Mouse (Mus musculus): ENCODE data around the gene Clmn.
A peak's percentile ranks its signal among the peaks of the same experiment; 100 is the strongest.

Clmn gene

GRCm38 (mm10) chr12:104864439-104865165, at the start of gene Clmn:
TSS of gene Clmn (minus strand) at chr12:104865076.
- peak; percentile 71 for DNase-seq

- DNase-seq, result no peak
Measured at GRCm38 (mm10) chr12:104912990-104913389, 48.1 kb upstream of the Clmn start.

DNA sequence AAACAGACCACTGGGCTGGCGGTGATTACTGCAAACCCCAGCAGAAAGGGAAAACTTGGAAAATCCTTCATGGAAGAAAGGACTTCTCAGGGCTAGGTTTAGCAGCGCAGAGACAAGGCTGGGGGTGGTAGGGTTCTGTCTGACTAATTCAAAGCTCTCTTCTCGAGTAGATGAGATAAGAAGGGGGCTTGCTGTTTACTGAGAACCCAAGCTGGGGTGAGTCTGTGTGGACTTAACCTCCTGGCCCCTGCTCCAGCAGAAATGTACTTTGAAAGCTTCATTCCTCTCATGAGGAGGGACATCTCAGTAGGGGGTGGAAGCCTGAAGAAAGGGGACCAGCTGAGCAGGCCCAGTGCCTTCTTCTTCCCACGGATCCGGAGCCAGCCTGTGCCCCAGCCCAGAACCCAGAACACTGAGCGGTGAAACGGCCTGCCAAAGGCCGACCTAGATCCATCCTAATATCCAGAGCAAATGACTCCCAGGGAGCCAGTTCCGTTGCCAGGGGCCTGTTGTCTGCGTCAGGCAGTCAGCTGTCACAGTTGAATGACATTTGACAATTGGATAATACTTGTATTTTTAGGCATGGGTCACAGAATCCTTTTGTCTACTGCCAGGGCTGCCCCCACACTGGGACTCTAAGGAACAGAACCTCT, 47.5 kb upstream of the Clmn start:
- DNase-seq, result no peak

- no peak for DNase-seq
Measured at GRCm38 (mm10) chr12:104909750-104910149, 44.9 kb upstream of the Clmn start.

GRCm38 (mm10) chr12:104908986-104909385, 44.1 kb upstream of the Clmn start:
- no peak for DNase-seq

DNA sequence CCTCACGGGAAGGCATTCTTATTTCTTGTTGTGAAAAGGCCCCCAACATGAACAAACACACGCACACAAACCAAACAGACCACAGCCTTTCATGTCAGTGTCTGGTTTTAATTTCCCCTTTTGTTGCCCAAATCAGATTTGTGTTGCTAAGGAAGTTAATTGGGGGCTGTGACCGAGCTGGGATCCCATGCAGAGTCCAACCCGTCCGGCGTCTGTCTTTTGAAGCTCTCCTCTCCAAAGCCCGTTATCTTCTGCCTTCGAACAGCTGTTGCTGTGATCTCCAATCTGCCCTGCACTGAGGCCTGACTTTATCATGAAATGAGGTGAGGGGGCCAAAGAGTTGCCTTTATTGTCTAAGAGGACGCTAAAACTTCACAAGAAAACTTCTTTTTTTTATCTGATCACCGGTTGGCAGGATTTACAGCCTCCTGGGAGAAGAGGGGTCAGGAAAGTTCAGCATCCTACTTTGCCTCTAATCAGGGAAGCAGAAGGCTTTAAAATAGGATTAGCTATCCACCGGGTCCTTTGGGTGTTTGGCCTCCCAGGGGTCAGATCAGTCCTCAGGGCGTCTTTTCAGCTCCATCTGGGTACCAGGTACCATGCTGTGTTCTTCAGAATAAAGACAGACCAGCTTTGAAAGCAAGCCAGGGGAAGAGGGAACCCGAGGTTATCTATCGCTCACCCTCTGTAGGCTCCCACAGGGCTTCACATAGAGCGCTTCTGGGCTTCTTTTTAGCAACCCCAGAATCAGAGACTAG, 43.3 kb upstream of the Clmn start:
- DNase-seq, result no peak

GRCm38 (mm10) chr12:104907133-104907532, 42.3 kb upstream of the Clmn start:
- DNase-seq, result no peak

GRCm38 (mm10) chr12:104904138-104904537, 39.3 kb upstream of the Clmn start:
- DNase-seq, result no peak

DNA sequence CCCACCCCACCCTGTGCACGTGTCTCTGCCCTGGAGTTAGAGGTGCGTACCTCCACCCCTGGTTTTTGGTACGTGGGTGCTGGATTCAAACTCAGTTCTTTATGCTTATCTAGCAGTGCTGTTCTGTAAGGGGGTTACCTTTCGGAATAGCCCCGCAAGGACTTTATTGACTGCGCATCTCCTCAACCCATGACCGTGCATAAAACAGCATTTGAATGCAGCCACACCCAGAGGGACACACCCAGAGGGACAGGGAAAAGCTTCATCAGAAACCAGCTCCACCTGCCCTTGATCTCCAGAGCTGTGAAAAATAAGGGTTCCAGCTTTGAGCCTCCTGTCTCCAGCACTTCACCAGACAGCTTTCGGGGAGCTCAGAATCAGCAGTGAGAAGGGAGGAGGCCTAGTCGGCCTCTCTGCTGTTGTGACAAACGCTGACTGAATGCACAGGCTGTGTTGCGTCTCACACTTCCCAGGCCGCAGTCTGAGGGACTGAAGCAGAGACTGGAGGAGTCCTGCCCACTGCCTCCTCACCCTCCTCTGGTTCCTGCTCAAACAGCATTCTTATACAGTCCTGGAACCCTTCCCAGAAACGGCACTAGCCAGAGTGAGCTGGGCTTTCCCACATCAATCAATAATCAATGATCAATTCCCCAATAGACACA, 37.6 kb upstream of the Clmn start:
- no peak for DNase-seq

- DNase-seq, result no peak
Measured at GRCm38 (mm10) chr12:104901320-104901719, 36.4 kb upstream of the Clmn start.

GRCm38 (mm10) chr12:104899835-104900234, 35.0 kb upstream of the Clmn start:
- no peak for DNase-seq

GRCm38 (mm10) chr12:104899161-104899560, 34.3 kb upstream of the Clmn start:
- no peak for DNase-seq

- DNase-seq, result no peak
Measured at GRCm38 (mm10) chr12:104898718-104899117, 33.8 kb upstream of the Clmn start.

GRCm38 (mm10) chr12:104897051-104897618, 32.3 kb upstream of the Clmn start:
- no peak for DNase-seq

GRCm38 (mm10) chr12:104896640-104897039, 31.8 kb upstream of the Clmn start:
- DNase-seq, result no peak

GRCm38 (mm10) chr12:104892245-104892644, 27.4 kb upstream of the Clmn start:
- DNase-seq, result no peak

DNA sequence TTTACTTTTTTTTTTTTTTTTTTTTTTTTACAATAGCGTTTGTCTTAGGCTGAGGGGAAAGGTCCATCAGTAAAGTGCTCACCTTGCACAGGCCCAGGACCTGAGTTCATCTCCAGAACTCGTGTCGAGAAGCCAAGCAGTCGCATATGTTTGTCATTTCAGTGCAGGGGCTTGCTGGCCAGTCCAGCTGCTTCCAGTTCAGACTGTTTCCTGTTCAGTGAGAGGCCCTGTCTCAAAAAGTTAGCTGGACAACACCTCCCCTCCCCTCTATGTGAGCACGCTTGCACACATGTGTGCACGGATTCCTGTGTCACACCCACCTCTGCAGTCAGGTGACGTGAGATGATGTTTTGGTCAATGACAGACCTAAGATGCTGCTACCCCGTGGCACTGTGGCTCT, 25.2 kb upstream of the Clmn start:
- DNase-seq, result no peak

DNA sequence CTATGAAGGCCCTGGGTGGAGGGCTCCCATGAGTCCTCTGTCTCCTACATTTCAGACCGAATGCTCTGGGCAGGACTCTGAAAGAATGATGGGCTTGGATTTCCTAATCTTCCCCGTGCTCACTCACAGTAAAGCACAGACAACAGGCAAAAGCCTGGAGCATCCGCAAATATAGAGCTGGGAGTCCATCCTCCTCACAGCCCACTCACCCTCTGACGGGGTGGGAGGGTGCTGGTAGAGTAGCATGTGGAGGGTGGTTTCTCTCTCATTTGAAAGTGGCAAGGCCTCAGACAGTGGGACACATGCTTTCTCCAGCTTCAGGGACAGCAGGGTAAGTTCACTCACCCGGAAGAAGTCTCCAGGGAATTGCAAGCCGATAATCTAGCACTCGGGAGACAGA, 21.2 kb upstream of the Clmn start:
- no peak for DNase-seq

GRCm38 (mm10) chr12:104882533-104882932, 17.7 kb upstream of the Clmn start:
- no peak for DNase-seq

GRCm38 (mm10) chr12:104882061-104882460, 17.2 kb upstream of the Clmn start:
- DNase-seq, result no peak

DNA sequence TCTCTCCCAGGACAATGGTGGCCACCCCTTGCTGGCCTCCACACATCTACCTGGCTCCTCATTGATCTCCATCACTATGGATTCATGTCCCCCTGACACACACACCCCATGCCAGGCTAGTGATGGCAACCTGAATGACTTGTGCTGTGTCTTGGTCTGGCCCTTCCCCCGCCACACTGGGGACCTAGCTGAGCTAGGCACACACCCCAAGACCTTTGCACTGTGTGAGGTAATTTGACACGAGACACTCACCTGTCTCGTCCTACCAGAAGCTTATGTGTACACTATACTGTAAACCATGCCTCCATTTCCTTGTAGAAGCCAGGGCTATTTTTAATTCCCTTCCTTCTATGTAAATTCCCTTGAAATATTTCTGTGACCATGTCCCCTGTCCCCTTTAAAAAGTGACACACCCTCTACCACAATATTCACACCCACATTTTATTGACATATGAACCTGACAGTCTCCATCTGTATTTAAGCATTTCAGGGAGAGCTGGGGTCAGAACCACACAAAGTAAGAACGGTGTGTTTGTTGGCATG, 16.7 kb upstream of the Clmn start:
- DNase-seq, result no peak

GRCm38 (mm10) chr12:104880367-104880766, 15.5 kb upstream of the Clmn start:
- DNase-seq, result no peak

DNA sequence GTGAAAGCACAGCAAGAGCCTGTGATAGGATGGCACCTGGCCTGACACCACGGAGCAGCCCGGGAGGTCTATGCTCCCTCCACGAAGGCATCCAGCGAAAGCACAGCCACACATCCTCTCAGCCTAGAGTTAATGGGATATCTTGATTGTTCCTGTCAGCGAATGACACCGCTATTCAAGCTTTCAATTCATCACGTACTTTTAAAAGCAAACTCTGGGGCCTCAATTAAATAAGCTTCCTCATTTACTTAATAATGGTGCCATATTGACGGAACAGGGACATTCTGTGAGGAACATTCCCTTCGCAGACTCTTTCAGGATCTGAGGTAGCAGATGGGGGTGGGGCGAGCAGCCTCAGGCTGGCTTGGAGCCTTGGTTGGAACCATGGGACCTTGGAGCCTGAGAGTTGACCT, 14.7 kb upstream of the Clmn start:
- no peak for DNase-seq

Measured in right cerebral cortex, postnatal 4 days (tissue).